Mouse (Mus musculus) thymus, postnatal 14 days (tissue): ENCODE measurements around the gene Atxn7.

Source experiments
- DNase-seq: peaks from one replicate; pipeline ENCODE4 v3.0.0; 2021

Atxn7 gene

GRCm38 (mm10) chr14:14065142-14065498 is 103.9 kb downstream of the Atxn7 start:
- DNase-seq, result no peak

- no peak for DNase-seq
Observed at GRCm38 (mm10) chr14:14066241-14066640, 105.0 kb downstream of the Atxn7 start.

- DNase-seq, result peak; percentile 55
Observed at GRCm38 (mm10) chr14:14067648-14068472, 106.6 kb downstream of the Atxn7 start.

GRCm38 (mm10) chr14:14068553-14068952 is 107.3 kb downstream of the Atxn7 start:
- no peak for DNase-seq

- DNase-seq, result no peak
Observed at GRCm38 (mm10) chr14:14070541-14071315, 109.5 kb downstream of the Atxn7 start.

- DNase-seq, result no peak
Observed at GRCm38 (mm10) chr14:14071456-14071855, 110.2 kb downstream of the Atxn7 start.

- no peak for DNase-seq
Observed at GRCm38 (mm10) chr14:14080604-14081194, 119.5 kb downstream of the Atxn7 start.

- DNase-seq, result no peak
Observed at GRCm38 (mm10) chr14:14083811-14084210, 122.6 kb downstream of the Atxn7 start.

- no peak for DNase-seq
Observed at GRCm38 (mm10) chr14:14086711-14087263, 125.5 kb downstream of the Atxn7 start.

GRCm38 (mm10) chr14:14087348-14087747 is 126.1 kb downstream of the Atxn7 start:
- DNase-seq, result no peak

GRCm38 (mm10) chr14:14088016-14088791 is 127.0 kb downstream of the Atxn7 start:
- peak; percentile 30 for DNase-seq

GRCm38 (mm10) chr14:14090571-14090970 is 129.3 kb downstream of the Atxn7 start:
- DNase-seq, result no peak

GRCm38 (mm10) chr14:14098330-14098980 is 137.2 kb downstream of the Atxn7 start:
- peak; percentile 90 for DNase-seq

- DNase-seq, result no peak
Observed at GRCm38 (mm10) chr14:14100773-14101280, 139.6 kb downstream of the Atxn7 start.

- DNase-seq, result no peak
Observed at GRCm38 (mm10) chr14:14101296-14101695, 140.1 kb downstream of the Atxn7 start.

GRCm38 (mm10) chr14:14104213-14104929 is 143.1 kb downstream of the Atxn7 start:
- no peak for DNase-seq

GRCm38 (mm10) chr14:14104930-14105318 is 143.7 kb downstream of the Atxn7 start:
- DNase-seq, result no peak

- no peak for DNase-seq
Observed at GRCm38 (mm10) chr14:14110710-14111109, 149.5 kb downstream of the Atxn7 start.

- peak; percentile 92 for DNase-seq
Observed at GRCm38 (mm10) chr14:14120230-14121096, 159.2 kb downstream of the Atxn7 start, which contains the start of gene Psmd6. Gene Psmd6 (minus strand): TSS chr14:14120984.
